Mouse (Mus musculus): ENCODE data around the gene Gtf3a.
A peak's percentile ranks its signal among the peaks of the same experiment; 100 is the strongest.

DNA sequence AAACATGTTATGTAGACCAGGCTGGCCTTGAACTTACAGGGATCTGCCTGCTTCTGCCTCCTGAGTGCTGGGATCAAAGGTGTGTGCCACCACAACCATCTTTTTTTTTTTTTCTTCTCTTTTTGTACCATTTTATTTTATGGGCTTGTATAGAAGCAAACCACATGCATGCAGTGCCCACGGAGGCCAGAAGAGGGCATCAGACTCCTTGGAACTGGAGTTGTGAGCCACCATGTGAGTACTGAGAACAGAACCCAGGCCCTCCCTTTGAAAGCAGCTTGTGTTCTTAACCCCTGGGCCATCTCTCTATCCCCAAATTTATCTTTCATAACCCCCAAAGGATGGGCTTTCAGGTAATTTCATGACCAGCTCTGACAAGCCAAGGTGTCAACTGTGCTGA is 54.8 kb downstream of the Gtf3a start:
- TF ChIP-seq CTCF (IDR thresholded peaks at IDR 0.05; ENCODE audit: low read depth) (peak; percentile 28; the same call in 1 of the 2 replicates), EP300 (IDR thresholded peaks at IDR 0.05; ENCODE audit: low read depth) (no peak)
